Mouse (Mus musculus) kidney, adult 2 months (tissue): ENCODE results near the gene Ntn5. TPM values are rescaled to one million over a fixed set of nuclear protein-coding genes. Genes with fewer than 3 reads are reported as not detected.

Source experiments
- DNase-seq: peaks from one replicate; pipeline ENCODE4 v3.0.0; 2021
- H3K27ac ChIP-seq: fragments of 200-500 bp; 2 replicates; pipeline ENCODE4 v1.5.1; 2012; ENCODE audit warnings: low read depth, low read length, control low read depth, inconsistent platforms; ENCODE audit not compliant: insufficient read depth
- H3K27me3 ChIP-seq: fragments of 200-500 bp; replicated peaks from 2 replicates; pipeline ENCODE4 v1.6.1; 2012; ENCODE audit warnings: mild to moderate bottlenecking, moderate library complexity, low read length, inconsistent platforms; ENCODE audit not compliant: control insufficient read depth, insufficient read depth
- H3K36me3 ChIP-seq: fragments of 200-500 bp; 2 replicates; pipeline ENCODE4 v1.6.1; 2012; ENCODE audit warnings: mild to moderate bottlenecking, moderate library complexity, low read length, inconsistent platforms; ENCODE audit not compliant: control insufficient read depth, insufficient read depth
- H3K4me1 ChIP-seq: fragments of 200-500 bp; 2 replicates; pipeline ENCODE4 v1.6.1; 2011; ENCODE audit warnings: low read length; ENCODE audit not compliant: control insufficient read depth, insufficient read depth
- H3K4me3 ChIP-seq: fragments of 200-500 bp; 2 replicates; pipeline ENCODE4 v1.5.1; 2011; ENCODE audit warnings: mild to moderate bottlenecking, low read depth, low read length, control low read depth; ENCODE audit not compliant: insufficient read depth
- CTCF ChIP-seq: fragments of 200-500 bp; conservative IDR thresholded peaks from 2 replicates; pipeline ENCODE4 v1.5.1; 2011; ENCODE audit warnings: low read depth, mild to moderate bottlenecking, control low read depth, low read length, moderate library complexity, mixed read lengths; ENCODE audit not compliant: insufficient read depth, insufficient read length
- POLR2A ChIP-seq: fragments of 200-500 bp; IDR thresholded peaks from one replicate; pipeline ENCODE4 v1.6.1; 2011; ENCODE audit warnings: low read depth, low read length, control low read depth
- WGBS: fragments of 180-500 bp; shearing (Covaris S2); methylation state at CpG from one replicate; pipeline ENCODE4 v1.1.7; 2018; 5-methylcytosine and 5-hydroxymethylcytosine counted together
- polyA plus RNA-seq: library from polyadenylated mRNA; depleted of rRNA; stranded (reverse); fragments of >200 nt; gene quantifications from 2 replicates; pipeline ENCODE4 v1.2.3, GENCODE M21; 2012; rRNA removed

The Ntn5 gene
- polyA plus RNA-seq, result 0.09 TPM in 1 of 2 replicates, not detected in the other

GRCm38 (mm10) chr7:45683396-45684050, at the start of gene Ntn5:
TSS of gene Ntn5 (plus strand) at chr7:45684022.
- no peak within 1 kb of the TSS for H3K4me3 ChIP-seq
- H3K27ac ChIP-seq, result no peak within 1 kb of the TSS
- no peaks in the 10 kb centered on the region for H3K36me3 ChIP-seq
- TF ChIP-seq CTCF (no peak), POLR2A (no peak)
- H3K27me3 ChIP-seq, result no peaks in the 10 kb centered on the region
- peaks cover 8% of the 10 kb centered on the region for H3K4me1 ChIP-seq
- DNase-seq, result no peak
- WGBS, result 83% methylated on average over 7 of the region's 7 CpGs

- H3K4me3 ChIP-seq, result no peak overlapping the region
- H3K27me3 ChIP-seq, result no peaks in the 10 kb centered on the region; the same call in 1 of the 2 replicates
- H3K27ac ChIP-seq, result peak overlapping the region; percentile 53
- TF ChIP-seq POLR2A (no peak), CTCF (no peak)
- peak; percentile 71 for DNase-seq
- no peaks in the 10 kb centered on the region; the same call in 1 of the 2 replicates for H3K4me1 ChIP-seq
- WGBS, result 81% methylated on average over 11 of the region's 11 CpGs
- H3K36me3 ChIP-seq, result no peaks in the 10 kb centered on the region
These were observed 48.7 kb upstream of the Ntn5 start for GRCm38 (mm10) chr7:45634946-45635681.

GRCm38 (mm10) chr7:45635711-45636688, 47.8 kb upstream of the Ntn5 start:
- no peak overlapping the region for H3K4me3 ChIP-seq
- H3K36me3 ChIP-seq, result no peaks in the 10 kb centered on the region
- DNase-seq, result peak; percentile 70
- TF ChIP-seq CTCF (no peak), POLR2A (no peak)
- H3K27me3 ChIP-seq, result no peaks in the 10 kb centered on the region; the same call in 1 of the 2 replicates
- 0 out of 2 replicates have a peak overlapping the region, but pooled peaks have one; percentile 42 for H3K27ac ChIP-seq
- no peaks in the 10 kb centered on the region; the same call in 1 of the 2 replicates for H3K4me1 ChIP-seq
- 62% methylated on average over 15 of the region's 15 CpGs for WGBS

GRCm38 (mm10) chr7:45637710-45638109, 46.1 kb upstream of the Ntn5 start:
- DNase-seq, result no peak
- TF ChIP-seq POLR2A, result no peak
- TF ChIP-seq CTCF, result no peak
- Histone ChIP-seq H3K36me3 (no peaks in the 10 kb centered on the region), H3K27ac (no peak overlapping the region), H3K4me3 (no peak overlapping the region), H3K27me3 (no peaks in the 10 kb centered on the region), H3K4me1 (no peaks in the 10 kb centered on the region; the same call in 1 of the 2 replicates)
- WGBS, result 94% methylated on average over 6 of the region's 6 CpGs

GRCm38 (mm10) chr7:45638623-45639401, 45.0 kb upstream of the Ntn5 start:
- TF ChIP-seq CTCF (no peak), POLR2A (no peak)
- no peak overlapping the region for H3K27ac ChIP-seq
- no peaks in the 10 kb centered on the region; the same call in 1 of the 2 replicates for H3K4me1 ChIP-seq
- whole genome bisulfite sequencing, result 31% methylated on average over 29 of the region's 29 CpGs
- DNase-seq, result peak; percentile 94
- H3K36me3 ChIP-seq, result no peaks in the 10 kb centered on the region
- no peak overlapping the region for H3K4me3 ChIP-seq
- H3K27me3 ChIP-seq, result no peaks in the 10 kb centered on the region

GRCm38 (mm10) chr7:45639561-45640027, 44.2 kb upstream of the Ntn5 start, which contains the start of gene Mamstr:
TSS of gene Mamstr (plus strand) at chr7:45639977.
- Histone ChIP-seq H3K4me1 (no peaks in the 10 kb centered on the region; the same call in 1 of the 2 replicates), H3K4me3 (no peak within 1 kb of the TSS), H3K27ac (peak within 1 kb of the TSS; percentile 21; the same call in 1 of the 2 replicates), H3K36me3 (no peaks in the 10 kb centered on the region), H3K27me3 (no peaks in the 10 kb centered on the region)
- DNase-seq, result no peak
- 45% methylated on average over 19 of the region's 19 CpGs for WGBS
- TF ChIP-seq POLR2A (no peak), CTCF (no peak)
